Mouse (Mus musculus) monocyte, adult 2 months (primary cell): ENCODE results near the gene Rps6ka5.

ENCODE experiments used
- DNase-seq, 2 experiments: peaks; one replicate each; pipeline ENCODE4 v3.0.0; 2022; ENCODE audit warnings: low spot score in 2 of 2, low read depth in 1 of 2

Gene Rps6ka5

DNA sequence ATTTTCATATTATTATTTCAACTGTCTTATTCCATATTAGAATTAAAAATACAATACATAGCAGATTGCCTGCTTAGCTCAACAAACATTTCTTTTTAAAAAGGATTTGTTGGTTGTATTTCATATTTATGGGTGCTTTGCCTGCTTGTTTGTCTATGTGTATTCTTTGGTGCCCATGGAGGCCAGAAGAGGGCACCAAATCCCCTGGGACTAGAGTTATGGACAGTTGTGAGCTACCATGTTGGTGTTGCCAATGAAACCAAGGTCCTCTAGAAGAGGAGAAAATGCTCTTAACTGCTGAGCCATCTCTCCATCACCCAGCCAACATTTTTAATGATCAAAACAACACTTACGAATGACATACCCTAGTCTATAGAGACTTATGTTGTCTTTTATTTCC is 120.0 kb downstream of the Rps6ka5 start:
- DNase-seq: no peak

GRCm38 (mm10) chr12:100605596-100605995 is 121.2 kb downstream of the Rps6ka5 start:
- no peak for DNase-seq

DNA sequence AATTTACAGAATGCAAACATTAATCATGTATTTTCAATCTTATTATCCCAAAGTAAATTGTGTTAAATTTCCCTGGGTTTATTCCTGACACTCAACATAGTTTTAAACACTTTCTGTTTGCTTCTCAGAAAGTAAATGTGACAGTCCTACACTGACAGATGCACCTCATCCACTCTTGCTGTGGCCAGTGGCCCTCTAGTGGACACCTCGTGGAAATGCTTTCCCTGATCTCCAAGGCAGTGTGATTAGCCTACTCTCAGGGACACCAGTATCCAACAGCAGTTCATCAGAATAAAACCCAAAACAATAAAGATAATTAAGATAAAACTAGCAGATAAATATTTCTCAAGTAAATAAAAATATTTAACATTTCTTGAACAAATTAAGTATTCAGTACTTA is 122.2 kb downstream of the Rps6ka5 start:
- peak in 1 of 2 experiments; percentile 18 for DNase-seq

GRCm38 (mm10) chr12:100594700-100595099 is 132.1 kb downstream of the Rps6ka5 start:
- no peak for DNase-seq

- no peak for DNase-seq
Measured at GRCm38 (mm10) chr12:100586601-100587000, 140.2 kb downstream of the Rps6ka5 start.

DNA sequence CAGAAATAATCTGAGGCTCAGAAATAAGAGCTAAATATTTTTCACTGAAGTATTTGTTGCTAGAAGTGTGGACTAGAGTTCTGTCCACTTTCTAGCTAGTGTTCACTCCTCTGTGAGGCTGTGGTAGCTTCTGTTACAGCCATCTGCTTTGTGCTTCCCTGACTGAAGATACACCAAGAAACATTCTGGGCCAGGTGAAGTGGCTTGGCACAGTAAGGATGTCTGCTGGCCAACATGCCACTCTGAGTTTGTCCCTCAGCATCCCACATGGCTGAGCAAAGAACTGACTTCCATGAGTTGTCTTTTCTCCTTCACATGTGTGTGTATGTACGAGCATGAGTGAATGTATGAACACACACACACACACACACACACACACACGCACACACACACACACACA is 147.6 kb downstream of the Rps6ka5 start:
- no peak for DNase-seq

GRCm38 (mm10) chr12:100578291-100578690 is 148.5 kb downstream of the Rps6ka5 start:
- no peak for DNase-seq

- DNase-seq: no peak
Measured at GRCm38 (mm10) chr12:100575739-100576138, 151.0 kb downstream of the Rps6ka5 start.

DNA sequence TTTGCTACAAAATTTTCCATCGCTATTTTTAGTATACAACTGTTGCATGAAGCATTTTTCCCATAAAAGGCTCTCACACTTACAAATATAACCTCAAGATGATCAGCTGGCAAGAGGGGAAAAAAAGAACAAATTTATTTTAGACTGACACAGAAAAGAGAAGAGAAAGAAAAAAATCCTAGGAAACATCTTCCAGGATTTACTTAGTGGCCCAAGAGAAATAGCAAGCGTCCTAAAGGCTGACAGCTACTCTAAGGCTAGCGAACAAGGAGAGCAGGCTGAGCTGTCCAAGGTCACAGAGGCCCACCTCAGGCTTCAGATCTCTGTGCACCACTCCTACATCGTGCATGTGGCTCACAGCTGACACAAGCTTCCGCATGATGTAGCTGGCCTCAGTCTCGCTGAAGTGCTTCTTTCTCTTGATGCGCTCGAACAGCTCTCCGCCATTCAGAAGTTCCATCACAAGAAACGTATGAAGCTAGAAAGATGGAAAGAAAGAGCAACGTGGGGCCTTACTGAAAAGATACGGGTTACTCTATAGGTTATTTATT is 156.2 kb downstream of the Rps6ka5 start:
- no peak for DNase-seq

DNA sequence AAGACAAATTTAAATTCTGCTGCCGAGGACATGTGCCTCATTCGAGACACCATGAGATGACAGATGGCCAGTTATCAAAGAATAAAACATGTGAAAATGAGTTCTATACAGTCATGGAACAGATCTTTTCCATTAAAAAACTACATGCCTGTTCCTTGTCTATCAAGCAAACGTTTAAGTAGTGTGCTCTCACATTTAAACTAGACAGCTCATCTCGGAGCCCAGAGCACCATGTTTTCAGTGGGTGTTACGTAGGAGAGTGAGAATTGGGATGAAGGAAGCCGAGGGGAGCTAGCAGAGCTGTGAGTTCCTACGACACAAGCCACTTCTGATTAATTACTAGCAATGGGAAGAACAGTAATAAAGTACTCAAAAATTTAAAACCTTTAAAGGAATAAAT is 158.0 kb downstream of the Rps6ka5 start:
- DNase-seq: no peak

- no peak for DNase-seq
Measured at GRCm38 (mm10) chr12:100568105-100568504, 158.7 kb downstream of the Rps6ka5 start.

DNA sequence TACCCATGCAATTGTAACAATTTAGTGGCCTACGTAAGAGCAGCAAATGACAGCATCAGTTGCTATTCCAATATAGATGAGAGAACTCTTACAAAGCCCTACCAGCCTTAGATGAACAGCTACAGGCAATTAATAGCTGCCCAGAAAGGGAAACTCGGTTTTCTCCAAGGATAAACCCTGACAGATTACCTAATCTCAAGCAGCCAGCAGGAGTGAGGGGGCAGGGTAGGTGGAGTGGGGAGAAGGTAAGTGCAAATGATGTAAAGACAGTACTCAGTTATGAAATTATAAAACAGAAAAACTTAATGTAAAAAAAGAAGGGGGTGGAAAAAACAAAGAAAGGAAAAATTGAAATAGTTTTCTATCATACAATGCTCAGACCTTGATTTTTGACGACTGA is 159.2 kb downstream of the Rps6ka5 start:
- no peak for DNase-seq

DNA sequence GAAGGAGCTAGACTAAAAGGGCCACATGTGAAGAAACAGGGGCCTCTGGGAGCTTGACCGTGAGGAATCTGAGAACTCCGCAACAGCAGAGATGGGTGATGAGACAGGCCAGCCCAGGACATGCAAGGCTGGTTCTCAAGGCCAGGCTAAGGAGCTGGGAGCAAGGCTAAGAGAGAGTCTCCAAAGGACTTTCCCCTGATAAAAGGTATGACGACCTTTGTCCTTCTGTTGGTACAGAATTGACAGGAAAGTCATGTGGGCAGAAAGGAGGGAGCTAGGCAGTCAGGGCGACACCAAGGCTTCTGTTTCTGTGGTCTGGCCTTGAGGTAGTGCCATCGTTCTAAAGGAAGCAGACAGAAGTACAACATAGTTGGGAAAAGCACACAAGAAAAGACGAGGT is 173.1 kb downstream of the Rps6ka5 start:
- no peak for DNase-seq

GRCm38 (mm10) chr12:100551972-100552371 is 174.8 kb downstream of the Rps6ka5 start:
- no peak for DNase-seq

DNA sequence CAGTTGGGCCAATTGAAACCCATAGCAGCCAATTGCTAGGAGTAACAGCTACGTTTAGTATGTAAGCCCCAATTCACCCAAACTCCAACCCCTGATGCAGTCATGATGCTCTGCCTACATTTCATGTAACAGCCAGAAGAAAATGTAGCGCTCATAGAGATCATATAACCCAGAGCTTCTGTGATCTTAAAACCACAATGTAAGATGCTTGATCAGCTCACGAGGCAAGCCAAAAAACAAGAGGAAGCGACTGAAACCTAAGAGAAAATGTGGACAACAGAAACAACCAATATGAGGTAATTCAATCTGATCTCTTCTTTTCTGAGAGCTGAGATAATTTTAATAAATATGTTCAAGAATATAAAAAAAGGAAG is 182.6 kb downstream of the Rps6ka5 start:
- DNase-seq: no peak

DNA sequence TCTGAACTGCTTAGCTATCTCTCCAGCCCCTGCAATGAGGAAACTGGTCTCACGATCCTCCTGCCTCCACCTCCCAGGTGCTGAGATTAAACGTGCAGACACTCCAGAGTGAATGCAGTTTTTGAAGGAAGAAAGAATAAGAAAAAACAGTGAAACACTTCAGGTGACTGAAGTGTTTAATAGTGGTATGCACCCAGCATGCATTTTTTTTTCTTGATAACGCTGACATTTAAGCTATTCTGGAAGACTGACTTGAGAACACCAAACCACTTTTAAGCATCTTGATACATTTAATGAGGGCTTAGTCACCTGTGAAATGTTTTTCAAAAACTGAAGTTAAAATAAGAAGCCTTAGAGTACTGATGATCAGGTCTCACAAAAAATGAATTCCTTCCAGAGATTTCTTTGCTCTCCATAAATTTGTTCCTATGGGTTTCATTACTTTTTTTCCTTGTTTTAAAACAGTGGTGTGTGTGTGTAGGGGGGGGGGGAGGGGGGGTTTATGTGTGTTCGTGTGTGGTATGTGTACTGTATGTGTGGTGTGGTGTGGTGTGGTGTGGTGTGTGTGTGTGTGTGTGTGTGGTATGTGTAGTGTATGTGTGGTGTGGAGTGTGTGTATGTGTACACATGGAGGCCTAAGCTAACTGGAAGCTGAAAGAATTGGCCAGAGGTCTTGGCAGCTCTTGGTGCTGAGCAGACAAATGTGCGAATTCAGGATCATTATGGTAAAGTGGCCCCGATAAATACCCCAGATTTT is 183.2 kb downstream of the Rps6ka5 start:
- no peak for DNase-seq

DNA sequence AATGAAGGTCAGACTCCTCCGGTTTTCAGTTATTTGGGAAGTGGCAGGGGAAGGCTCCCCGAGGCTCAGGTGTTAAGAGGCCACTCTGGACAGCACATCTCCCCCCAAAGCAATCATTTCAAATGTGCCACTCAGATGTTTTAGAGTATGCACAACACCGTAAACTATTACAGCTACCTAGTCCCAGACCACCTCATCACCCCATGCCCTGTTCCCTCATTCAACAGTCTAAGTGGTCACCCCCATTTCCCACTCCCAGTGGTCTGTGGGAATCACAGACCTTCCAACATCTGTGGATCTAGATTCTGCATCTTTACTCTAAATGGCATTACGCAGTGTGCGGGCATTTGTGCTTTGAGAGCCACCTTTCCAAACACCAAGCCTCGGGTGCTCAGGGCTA is 184.3 kb downstream of the Rps6ka5 start:
- no peak for DNase-seq

GRCm38 (mm10) chr12:100542076-100542475 is 184.7 kb downstream of the Rps6ka5 start:
- no peak for DNase-seq

DNA sequence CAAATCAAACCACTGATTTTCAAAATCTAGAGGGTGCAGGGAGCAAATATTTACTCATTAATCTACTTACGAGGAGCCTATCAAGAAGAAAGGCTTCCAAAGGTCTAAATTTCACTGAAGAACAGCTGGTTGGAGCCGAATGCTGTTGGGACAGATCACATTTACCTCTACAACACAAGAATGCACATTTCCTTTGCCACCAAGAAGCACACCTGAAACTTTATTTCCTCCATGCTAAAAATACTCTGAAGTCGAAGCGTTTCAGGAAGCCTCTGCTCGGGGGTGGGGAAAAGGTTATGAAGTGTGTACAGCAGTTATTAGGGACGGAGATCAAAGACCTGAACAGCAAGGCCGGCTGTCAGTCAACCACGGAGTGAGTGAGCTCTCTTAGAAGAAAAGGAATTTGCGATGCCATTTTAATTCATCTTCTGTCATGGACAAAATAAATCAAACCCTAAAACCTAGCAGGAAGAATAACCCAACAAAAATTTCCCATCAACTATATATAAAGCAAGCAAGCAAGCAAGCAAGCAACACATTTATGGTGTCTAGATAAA is 187.5 kb downstream of the Rps6ka5 start:
- DNase-seq: no peak

DNA sequence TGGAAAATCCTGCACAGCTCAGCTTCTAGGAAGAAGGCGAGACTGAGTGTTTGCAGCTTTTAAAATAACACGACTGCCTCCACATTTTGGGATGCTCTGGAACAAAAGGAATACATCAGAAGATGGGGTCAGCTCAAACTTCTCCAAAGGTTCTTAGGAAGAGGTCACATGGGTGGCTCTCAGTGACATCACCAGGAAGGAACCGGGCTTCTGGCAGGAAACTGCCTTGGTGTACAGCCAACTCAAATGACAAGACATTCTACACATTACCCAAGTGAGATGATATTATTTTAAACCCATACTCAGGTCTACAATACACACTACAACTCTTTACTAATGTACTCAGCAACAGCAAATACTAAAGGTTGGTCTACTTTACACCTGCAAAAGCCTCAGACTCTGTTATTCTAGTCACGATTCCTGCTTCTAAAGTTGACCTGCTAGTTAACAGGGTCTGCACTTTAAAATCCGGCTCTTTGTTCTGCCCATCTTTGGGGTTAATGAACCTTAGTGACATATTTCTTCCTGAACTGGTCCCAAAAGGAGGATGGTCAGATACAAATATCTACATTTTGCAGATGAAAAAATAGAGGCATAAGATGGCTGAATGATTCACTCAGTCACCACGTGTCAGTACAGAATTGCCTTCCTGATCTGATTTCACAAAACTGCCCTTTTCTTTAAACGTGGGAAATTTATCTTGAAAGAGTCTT is 188.2 kb downstream of the Rps6ka5 start:
- no peak for DNase-seq

GRCm38 (mm10) chr12:100537091-100537490 is 189.7 kb downstream of the Rps6ka5 start:
- no peak for DNase-seq

DNA sequence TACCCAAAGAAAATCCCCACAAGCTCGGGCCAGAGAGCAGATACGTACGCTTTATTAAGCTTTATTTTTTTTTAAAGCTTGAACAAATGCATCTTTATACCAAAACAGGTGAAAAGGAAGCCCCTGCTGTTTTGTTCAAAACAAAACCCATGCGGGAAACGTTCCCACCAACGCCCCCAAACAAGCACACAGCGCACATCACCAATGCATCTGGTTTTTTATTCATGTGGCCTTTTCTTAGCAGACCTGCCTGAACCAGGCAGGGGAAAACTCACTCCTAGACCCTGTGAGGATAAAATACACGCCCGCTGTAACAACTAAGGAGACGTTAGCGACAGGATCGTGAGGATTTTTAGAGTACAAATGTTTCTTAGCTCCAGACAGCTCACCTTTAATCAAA is 191.8 kb downstream of the Rps6ka5 start:
- DNase-seq: no peak
